Mouse (Mus musculus) thymus, adult 2 months (tissue): ENCODE data around the gene Rims4.

Experiments used
- CTCF ChIP-seq: fragments of 200-500 bp; IDR thresholded peaks from 2 replicates; pipeline ENCODE4 v1.5.1; 2012; ENCODE audit warnings: mild to moderate bottlenecking, control low read depth, low read length, moderate library complexity, borderline replicate concordance; ENCODE audit not compliant: control insufficient read depth, poor library complexity, insufficient read depth; ENCODE audit errors: extremely low read depth
- POLR2A ChIP-seq: fragments of 200-500 bp; IDR thresholded peaks from 2 replicates; pipeline ENCODE4 v1.6.1; 2012; ENCODE audit warnings: mild to moderate bottlenecking, low read length, control low read depth, moderate library complexity; ENCODE audit not compliant: control insufficient read depth, poor library complexity, insufficient read depth; ENCODE audit errors: extremely low read depth

GRCm38 (mm10) chr2:163865311-163865710 lies 53.2 kb downstream of the Rims4 start:
- TF ChIP-seq POLR2A (no peak), CTCF (no peak)
